Mouse (Mus musculus) embryonic facial prominence, embryonic 10.5 days (tissue): ENCODE measurements around the gene Ddx46. TPM values are rescaled to one million over a fixed set of nuclear protein-coding genes. Genes with fewer than 3 reads are reported as not detected.

Source experiments
- polyA plus RNA-seq: library from polyadenylated mRNA; unstranded; fragments of >200 nt; fragmentation: Nextera tagmentation; extraction: Ambion mirVana; gene quantifications from 2 replicates; pipeline ENCODE4 v1.2.1, GENCODE M21; 2016

Gene Ddx46
- polyA plus RNA-seq, 1 experiment from 2014 or later: 47.4 TPM

Other genes with a start within 250 kb of the Ddx46 start
- gene Slc34a1, start 236.8 kb upstream of the Ddx46 start, polyA plus RNA-seq: not detected in 2 replicates
- gene Pfn3, start 219.8 kb upstream of the Ddx46 start, polyA plus RNA-seq: not detected in 2 replicates
- 0.13 TPM in 1 of 2 replicates, not detected in the other for gene F12, start 208.2 kb upstream of the Ddx46 start, polyA plus RNA-seq
- gene Grk6, start 190.0 kb upstream of the Ddx46 start, polyA plus RNA-seq: 65.2 and 65.6 TPM in 2 replicates
- 0.54 TPM in 2 replicates for gene Prr7, start 170.8 kb upstream of the Ddx46 start, polyA plus RNA-seq
- 412 and 419 TPM in 2 replicates for gene Dbn1, start 146.9 kb upstream of the Ddx46 start, polyA plus RNA-seq
- gene Pdlim7, start 121.4 kb upstream of the Ddx46 start, polyA plus RNA-seq: 209 and 215 TPM in 2 replicates
- 3.6 and 4.2 TPM in 2 replicates for gene Dok3, start 105.7 kb upstream of the Ddx46 start, polyA plus RNA-seq
- gene Ddx41, start 98.4 kb upstream of the Ddx46 start, polyA plus RNA-seq: 90.0 and 93.5 TPM in 2 replicates
- gene Fam193b, start 63.9 kb upstream of the Ddx46 start, polyA plus RNA-seq: 62.7 and 67.3 TPM in 2 replicates
- 120 and 121 TPM in 2 replicates for gene Tmed9, start 61.3 kb upstream of the Ddx46 start, polyA plus RNA-seq
- 30.1 and 32.0 TPM in 2 replicates for gene B4galt7, start 35.1 kb upstream of the Ddx46 start, polyA plus RNA-seq
- gene Caml, start 12.0 kb upstream of the Ddx46 start, polyA plus RNA-seq: 52.6 and 53.6 TPM in 2 replicates
- 55.5 and 60.7 TPM in 2 replicates for gene B230219D22Rik, start 58.1 kb downstream of the Ddx46 start, polyA plus RNA-seq
- gene Txndc15, start 79.6 kb downstream of the Ddx46 start, polyA plus RNA-seq: 65.1 and 68.0 TPM in 2 replicates
- 36.3 and 43.7 TPM in 2 replicates for gene Pcbd2, start 92.3 kb downstream of the Ddx46 start, polyA plus RNA-seq
- not detected in 2 replicates for gene Catsper3, start 149.5 kb downstream of the Ddx46 start, polyA plus RNA-seq
- gene Pitx1, start 201.2 kb downstream of the Ddx46 start, polyA plus RNA-seq: 44.2 and 52.9 TPM in 2 replicates